Mouse (Mus musculus): ENCODE data around the gene Afdn.
"Not testable (repeated sequence)": the region's sequence is repeated elsewhere in the genome, so short reads cannot be mapped to it uniquely, and the experiment has no call there.

Gene Afdn

DNA sequence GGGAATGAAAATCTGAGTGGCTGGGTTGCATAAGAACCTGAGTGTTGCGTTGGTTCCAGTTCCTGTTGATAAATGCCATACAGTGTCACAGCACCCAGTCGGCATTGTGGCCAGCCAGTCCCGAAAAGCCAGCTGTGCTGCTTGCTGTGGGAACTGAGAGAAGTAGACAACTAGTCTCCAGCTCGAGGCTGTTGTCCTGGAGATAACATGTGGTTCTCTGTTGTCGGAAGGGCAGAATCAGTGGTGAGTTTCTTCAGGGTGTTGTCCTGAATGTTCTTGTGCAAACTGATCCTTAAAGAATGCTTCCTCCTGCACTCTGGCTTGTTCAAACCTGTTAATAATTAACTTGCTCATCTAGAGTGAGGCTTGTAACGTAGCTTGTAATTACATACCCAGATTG, 107.1 kb downstream of the Afdn start:
- no peak for DNase-seq (ENCODE audit: extremely low read depth, low read depth)

DNA sequence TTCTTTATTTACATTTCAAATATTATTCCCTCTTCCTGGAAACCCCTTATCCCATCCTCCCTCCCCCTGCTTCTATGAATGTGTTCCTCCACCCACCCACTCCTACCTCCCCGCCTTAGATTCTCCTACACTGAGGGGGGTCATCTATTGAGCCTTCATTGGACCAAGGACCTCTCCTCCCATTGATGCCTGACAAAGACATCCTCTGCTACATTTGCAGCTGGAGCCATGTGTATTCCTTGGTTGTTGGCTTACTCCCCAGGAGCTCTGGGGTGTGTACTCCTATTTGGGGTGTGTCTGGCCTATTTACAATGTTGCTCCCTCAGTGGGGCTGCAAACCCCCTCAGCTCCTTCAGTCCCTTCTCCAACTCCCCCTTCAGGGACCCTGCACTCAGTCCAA, 109.9 kb downstream of the Afdn start:
- DNase-seq (ENCODE audit: extremely low read depth, low read depth) = no peak

DNA sequence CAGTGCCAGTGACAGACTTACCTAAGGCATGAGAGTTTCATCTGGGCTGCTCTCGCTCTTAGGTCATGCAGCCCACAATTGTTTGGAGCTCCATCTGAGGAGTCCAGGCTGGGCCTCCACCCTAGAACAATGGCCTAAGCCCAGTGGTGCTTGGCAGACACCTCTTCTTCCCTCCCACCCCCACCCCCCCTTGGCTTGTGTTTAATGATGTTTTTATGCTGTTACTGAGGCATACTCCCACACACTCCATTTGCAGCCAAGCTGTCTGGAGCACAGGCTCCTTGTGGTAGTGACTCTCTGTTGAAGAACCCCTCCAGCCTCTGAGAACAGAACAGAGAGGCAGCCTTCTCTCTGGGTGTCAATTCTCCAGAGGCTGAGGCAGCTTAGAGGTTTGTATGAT, 113.9 kb downstream of the Afdn start:
- DNase-seq (ENCODE audit: extremely low read depth, low read depth) = no peak

DNA sequence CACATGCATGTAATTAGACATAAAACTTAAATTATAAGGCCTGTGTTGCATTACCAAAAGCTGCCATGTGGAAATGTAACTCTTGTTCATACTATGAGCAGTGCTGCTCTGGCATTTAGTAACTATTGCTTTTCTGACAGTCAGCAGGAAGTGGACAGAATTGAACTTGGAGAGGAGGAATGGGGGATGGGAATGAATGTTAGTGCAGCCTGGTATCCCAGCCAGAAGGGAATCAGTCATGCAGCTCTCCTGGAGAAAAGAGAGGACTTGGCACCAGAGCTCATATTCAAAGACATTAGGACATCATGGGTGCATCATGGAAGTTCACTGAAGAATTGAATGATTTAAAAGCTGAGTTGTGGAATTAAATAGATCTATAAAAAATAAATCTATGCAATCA, 117.1 kb downstream of the Afdn start:
- DNase-seq (ENCODE audit: extremely low read depth, low read depth) = no peak

DNA sequence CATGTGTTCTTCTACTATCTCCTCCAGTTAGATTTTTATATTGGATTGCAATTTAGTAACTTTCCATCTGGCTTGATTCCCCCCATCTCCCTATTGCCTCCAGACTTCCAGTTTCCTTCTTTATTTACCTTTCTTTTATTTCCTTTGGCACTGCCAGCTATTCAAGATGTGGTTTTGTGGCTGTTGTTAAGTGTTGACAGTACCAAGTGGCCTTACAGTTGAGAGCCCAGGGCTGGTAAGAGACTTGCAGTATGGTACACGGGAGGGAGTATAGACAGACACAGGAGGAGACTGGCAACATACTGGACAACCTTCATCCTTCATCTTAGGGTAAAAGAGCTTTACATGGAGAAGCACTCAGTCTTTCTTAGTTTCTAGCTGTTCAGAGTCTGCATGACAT, 119.4 kb downstream of the Afdn start:
- no peak for DNase-seq (ENCODE audit: extremely low read depth, low read depth)

DNA sequence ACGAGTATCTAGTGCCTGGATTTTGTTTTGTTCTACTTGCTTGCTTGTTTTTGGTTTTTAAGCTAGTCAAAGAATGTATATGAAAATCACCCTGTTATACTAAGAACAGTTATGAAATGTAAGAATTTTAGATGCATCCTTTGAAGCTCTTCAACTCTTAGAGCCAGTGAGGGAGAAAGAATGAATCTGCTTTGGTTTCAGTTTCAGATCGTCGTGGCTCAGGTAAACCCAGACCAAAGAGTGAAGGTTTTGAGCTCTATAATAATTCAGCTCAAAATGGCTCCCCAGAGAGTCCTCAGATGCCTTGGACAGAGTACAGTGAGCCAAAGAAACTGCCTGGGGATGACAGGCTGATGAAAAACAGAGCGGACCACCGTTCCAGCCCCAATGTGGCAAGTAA, 123.2 kb downstream of the Afdn start:
- no peak for DNase-seq (ENCODE audit: extremely low read depth, low read depth)

DNA sequence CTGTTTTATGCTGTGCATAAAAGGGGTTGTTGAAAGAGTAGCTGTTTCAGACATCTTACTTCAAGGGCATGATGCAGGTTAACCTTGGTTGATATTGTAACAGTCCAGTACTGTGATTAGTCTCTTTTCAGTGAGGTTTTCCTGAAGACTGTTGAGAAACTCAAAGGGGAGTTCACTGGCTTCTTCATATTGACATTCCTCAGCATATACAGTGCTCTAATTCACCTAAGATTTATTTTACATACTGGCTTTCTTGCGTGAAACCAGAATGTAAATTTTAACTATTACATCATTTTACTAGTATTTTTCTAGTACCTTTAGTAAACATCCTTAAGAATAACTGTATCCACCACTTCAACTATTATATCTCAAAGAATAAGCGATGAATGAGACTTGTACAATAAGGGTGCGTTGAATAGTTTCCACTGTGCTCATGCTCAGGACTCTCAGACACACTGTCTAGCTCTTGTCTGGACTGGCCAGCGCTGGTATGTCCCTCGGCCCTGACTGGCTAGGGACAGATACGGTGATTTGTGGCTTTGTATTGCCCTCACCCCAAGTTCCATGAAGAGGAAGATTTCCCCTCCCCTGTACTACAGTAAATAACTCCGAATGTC, 129.6 kb downstream of the Afdn start:
- no peak for DNase-seq (ENCODE audit: extremely low read depth, low read depth)

DNA sequence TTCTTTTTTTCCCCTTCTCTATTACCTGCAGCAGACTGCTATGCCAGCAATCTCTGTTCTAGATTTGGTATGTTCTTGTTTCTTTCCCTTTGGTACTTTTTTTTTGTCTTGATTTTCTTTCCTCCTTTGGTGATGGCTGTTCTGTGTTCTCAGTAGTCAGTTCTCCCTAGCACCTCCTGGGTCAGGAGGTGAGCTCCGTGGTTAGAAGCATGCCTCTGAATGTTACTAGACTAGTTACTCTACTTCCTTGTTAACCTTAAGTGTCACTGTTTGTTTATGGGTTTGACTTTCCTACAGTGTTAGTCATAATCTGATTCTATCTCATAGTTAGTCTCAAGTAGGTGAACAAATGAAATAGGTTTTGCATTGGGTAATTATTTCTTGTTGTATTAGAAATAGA, 130.6 kb downstream of the Afdn start:
- DNase-seq (ENCODE audit: extremely low read depth, low read depth) = no peak

DNA sequence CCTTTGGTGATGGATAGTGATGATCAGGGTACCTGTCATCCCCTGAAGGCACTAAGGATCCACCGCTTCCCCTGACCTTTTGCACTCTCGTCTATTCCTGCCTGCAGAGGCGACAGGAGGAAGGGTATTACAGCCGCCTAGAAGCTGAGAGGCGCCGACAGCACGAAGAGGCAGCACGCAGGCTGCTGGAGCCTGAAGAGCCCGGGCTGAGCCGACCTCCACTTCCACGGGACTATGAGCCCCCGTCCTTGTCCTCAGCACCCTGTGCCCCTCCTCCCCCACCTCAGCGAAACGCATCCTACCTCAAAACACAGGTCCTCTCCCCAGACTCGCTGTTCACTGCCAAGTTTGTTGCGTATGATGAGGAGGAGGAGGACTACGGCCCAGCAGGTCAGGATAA, 138.5 kb downstream of the Afdn start:
- DNase-seq (ENCODE audit: extremely low read depth, low read depth) = no peak

DNA sequence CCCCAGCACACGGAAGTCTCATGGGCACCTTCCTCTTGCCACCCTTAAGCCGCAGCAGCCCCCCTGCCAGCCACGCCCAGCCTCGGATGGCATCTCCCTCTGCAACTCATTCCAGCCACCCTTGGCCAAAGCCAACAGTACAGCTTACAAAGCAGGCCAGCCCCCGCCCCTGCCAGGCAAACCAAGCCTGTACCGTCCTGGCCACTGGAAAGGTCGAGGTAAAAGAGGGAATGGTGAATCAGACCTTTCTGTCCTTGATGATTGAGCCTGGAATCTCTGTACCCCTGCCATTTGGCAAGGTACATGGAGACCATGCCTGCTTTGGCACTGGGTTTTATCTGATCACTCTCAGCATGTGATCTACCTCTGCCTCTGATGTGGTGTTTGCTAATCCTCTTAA, 138.9 kb downstream of the Afdn start:
- DNase-seq (ENCODE audit: extremely low read depth, low read depth) = no peak

DNA sequence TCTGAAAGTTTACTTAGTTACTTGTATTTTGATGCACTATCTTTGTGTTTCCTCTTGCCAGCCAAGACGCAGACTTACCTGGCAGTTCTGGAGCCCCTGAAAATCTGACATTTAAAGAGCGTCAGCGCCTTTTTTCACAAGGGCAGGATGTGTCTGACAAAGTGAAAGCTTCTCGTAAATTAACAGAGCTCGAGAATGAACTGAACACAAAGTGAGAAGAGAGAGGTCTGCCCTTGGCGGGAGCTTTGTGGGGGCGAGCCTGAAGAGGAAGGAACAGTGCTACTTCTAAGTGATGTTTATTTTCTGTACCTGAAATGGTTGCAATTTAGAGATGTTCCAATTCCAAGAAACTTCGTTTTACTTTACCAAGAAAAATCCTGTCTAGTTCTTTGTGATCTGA, 143.5 kb downstream of the Afdn start:
- DNase-seq (ENCODE audit: extremely low read depth, low read depth) = no peak

DNA sequence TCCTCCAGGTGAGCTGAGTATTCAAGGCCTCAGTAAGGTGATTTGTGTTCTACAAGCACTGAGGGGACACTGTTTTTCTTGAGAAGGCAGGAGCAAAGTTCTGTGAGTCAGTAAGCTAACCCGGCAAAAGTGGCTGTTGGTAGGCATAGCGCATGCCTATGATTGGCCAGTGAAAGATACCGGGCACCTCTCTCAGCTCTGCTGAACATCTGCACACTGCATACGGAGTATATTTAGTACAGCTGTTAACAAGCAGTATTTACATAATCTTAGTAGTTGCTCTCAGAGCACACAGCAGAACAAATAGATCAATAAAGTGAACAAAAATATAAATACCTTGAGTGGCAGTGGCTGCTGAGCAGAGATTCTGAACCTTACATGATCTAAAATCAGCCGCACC, 146.7 kb downstream of the Afdn start:
- no peak for DNase-seq (ENCODE audit: extremely low read depth, low read depth)

DNA sequence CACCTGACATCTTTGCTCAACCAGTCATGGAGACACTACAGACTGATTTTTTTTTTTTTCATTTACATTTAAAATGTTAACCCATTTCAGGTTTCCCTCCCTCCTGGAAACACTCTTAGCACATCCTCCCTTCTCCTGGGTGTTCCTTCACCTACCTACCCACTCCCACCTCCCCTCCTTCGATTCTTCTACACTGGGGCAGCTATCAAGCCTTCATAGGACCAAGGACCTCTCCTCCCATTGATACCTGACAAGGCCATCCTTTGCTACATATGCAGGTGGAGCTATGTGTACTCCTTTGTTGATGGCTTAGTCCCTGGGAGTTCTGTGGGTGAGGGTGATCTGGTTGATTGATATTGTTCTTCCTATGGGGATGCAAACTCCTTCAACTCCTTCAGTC, 147.3 kb downstream of the Afdn start:
- DNase-seq (ENCODE audit: extremely low read depth, low read depth) = no peak

DNA sequence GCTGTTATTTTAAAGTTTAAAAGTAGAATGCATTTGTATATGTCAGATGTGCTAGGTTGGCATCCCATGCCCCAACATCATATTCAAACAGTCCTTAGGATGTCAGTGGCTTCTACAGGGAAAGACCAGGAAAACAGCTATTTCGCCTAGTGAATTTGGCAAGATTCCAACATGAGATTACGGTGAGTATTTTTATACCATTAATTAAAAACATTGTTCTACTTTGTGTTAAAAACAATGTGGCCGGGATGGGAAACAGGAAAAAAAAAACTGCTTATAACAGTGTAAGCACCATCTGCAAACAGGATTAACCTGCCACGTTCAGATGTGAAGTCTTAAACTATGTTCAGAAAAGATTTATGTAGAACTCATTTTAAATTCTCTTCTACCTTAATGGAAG, 153.6 kb downstream of the Afdn start:
- no peak for DNase-seq (ENCODE audit: extremely low read depth, low read depth)

DNA sequence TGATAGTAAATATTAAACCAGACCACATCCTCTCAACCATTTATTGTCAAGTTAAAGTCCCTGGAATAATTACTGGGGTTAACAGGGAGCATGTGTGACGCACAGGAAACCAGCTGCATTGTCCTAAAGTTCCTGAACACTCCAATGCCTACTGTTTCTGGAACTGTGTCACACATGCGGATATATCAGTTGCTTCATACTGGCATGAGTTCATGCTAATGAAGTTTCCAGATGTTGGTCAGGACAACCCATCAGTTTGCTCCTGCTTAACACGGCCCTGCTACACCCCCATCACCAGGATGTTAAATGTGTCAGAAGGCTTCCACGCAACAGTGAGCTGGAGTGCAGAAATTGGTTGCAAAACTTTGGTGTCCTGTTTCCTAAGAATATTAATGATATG, 154.2 kb downstream of the Afdn start:
- DNase-seq (ENCODE audit: extremely low read depth, low read depth) = no peak

DNA sequence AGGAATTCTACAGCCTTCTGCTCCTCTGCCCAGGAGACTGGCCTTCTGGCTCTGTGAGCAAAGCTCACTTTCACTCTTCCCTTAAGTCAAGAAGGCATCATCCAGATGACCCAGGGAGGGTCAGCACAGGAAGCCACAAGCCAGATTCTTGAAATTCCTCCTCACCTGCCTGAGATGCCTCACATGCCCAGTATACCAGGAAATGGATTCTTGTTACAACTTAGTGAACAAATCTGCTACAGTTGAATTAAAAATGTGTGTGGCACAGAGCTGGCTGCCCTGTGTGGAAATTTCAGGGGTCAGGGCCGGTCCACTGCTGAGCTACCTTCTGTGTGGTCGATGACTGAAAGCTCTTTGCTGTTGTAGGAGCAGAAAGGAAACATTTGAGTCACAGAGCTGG, 160.4 kb downstream of the Afdn start:
- DNase-seq (ENCODE audit: extremely low read depth, low read depth) = no peak

DNA sequence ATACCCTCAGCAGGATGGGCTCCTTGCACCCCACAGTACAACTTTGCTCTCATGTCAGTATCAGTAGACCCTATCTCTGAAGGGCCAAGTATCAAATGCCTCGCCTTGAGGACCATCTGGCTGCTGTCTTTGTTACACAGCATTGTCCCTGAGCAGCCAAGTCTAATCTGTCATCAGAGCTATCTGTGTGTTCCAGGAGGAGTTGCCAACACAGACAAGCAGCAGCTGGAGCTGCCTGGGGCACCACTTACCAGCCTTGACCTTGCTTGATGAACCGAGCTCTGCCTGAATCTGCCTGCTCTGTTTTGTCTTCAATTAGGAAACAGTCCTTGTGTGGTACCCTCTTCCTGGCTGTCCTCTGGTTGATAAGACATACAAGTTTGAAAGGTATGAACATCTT, 163.1 kb downstream of the Afdn start:
- no peak for DNase-seq (ENCODE audit: extremely low read depth, low read depth)

DNA sequence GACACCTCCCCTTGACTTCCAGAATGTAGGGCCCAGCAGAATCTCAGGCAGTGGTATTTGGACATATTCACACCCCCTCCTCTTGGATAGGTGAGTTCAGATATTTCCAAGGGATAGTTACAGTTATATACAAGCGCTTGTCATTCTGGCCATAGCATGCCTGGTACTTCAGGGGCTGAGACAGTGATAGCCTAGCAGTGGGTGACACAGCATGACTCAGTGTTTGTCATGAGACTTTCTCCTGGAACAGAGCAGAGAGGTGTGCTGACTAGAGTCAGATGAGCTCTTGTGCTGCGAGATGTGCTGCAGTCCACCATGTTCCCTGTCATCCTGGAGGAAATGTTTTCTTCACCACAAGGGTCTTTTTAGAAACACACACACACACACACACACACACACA, 164.2 kb downstream of the Afdn start:
- no peak for DNase-seq (ENCODE audit: extremely low read depth, low read depth)

DNA sequence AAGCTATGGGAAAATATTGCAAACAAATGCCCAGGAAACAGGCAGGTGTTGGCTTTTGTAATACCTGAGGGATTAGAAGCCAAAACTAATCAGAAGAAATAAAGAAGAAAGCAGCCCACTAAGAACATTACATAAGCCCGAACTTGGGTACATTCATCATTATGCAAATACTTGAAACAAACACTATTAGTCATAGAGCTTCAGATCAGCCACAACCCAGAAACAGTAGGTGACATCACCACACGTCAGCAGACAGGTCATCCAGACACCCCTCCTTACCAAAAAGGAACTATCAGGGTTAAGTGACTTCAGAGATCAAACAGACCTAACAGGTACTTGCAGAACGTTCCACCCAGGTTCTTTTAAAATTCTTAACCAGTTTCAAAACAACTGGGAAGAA, 165.6 kb downstream of the Afdn start:
- no peak for DNase-seq (ENCODE audit: extremely low read depth, low read depth)

DNA sequence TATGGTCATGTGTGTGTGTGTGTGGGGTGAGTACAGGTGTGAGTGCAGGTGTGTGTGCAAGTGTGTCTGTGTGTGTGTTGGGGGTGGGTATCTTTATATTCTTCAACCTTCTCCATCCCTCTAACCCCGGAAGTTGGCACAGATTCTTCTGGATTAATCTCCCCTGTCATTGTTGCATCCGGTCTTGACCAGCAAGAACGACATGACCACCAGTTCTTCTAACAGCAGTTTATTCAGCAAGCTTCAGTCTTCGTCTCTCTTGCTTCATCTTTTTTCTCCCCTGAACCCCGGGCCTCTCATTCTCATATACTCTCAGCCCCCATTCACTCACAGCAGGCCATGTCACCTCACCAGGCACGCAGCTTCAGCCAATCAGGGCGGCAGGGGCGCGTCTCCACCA, 170.1 kb downstream of the Afdn start:
- DNase-seq (ENCODE audit: extremely low read depth, low read depth) = no peak

DNA sequence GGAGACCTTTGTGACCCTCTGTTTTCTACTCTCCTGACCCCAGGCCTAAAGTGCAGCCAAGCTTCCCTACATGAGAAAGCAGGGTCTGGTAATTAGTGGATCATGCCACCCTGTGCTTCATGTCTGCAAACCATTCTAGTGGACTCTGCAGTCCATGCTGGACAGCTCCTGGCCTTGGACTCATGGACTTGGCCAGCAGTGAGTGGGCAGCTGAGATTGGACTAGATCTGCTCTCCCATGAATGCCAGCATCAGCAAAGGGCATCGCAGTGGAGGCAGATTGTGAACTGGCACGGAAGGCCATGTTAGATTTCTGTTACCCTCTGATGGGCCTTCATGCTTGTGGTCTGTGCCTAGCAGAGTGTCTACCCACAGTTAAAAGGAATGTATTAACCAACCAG, 175.0 kb downstream of the Afdn start:
- not testable (repeated sequence) for DNase-seq (ENCODE audit: extremely low read depth, low read depth)

DNA sequence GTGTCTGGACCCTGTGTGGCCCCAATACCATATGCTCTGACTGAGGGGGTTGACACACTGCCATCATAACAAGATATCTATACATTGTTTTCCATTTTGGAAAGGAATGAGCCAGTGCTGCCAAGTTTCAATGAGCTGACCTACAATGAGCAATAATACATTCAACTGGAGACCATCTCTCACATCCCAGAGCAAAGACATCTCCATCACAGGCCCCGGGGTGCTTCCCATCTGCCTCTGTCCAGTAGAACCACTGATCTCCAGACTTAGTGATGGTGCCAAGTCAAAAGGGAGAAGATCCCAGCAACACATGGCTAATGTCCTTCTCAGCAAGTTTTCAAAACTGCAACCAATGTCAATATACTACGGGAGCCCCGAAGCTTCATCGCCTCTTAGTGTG, 177.4 kb downstream of the Afdn start:
- no peak for DNase-seq (ENCODE audit: extremely low read depth, low read depth)

DNA sequence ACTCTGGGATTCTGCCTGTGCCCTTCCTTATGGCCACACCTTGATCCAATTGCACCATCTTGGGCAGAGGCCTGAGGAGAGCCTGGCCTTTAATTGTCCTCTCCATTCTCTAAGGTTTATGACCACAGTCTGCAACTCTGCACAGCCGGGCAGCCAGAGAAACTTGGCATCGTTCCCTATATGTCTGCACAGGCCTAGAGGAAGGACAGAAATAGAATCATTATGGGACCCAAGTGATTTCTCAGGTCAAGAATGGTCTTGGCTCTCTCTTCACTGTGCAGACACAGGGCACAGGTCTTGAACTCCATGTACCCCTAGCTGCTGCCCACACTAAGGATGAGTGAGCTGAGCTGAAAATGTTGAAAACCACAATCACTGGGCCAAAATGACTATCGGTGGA, 178.3 kb downstream of the Afdn start:
- no peak for DNase-seq (ENCODE audit: extremely low read depth, low read depth)

DNA sequence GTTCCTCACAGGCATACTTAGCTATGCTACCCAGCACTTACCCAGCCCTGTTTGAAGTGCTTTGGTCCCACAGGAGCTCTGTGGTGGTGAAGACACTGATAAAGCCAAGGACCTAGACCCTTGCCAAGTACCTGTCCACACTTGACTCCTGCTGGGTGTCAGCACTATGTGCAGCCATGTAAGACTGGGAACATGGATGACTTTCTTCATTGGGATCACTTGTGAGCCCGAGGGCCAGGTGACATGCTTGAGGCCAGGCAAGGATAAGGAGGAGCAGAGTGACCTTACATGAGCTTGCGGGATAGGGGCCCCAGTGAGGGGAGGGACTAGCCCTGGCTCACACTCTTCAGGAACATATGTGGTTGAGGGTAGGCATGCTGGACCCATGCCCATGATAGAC, 178.9 kb downstream of the Afdn start:
- not testable (repeated sequence) for DNase-seq (ENCODE audit: extremely low read depth, low read depth)
